Mouse (Mus musculus) testis, adult 2 months (tissue): ENCODE measurements around the gene Ugt1a8.

ENCODE experiments used
- CTCF ChIP-seq: fragments of 200-500 bp; IDR thresholded peaks from 2 replicates; pipeline ENCODE4 v1.5.1; 2012; ENCODE audit warnings: low read depth, mild to moderate bottlenecking, inconsistent platforms, low read length, moderate library complexity; ENCODE audit not compliant: control insufficient read depth, insufficient read depth, insufficient replicate concordance
- POLR2A ChIP-seq: fragments of 200-500 bp; IDR thresholded peaks from 2 replicates; pipeline ENCODE4 v1.6.1; 2012; ENCODE audit warnings: low read depth, mild to moderate bottlenecking, inconsistent platforms, low read length, moderate library complexity; ENCODE audit not compliant: control insufficient read depth

DNA sequence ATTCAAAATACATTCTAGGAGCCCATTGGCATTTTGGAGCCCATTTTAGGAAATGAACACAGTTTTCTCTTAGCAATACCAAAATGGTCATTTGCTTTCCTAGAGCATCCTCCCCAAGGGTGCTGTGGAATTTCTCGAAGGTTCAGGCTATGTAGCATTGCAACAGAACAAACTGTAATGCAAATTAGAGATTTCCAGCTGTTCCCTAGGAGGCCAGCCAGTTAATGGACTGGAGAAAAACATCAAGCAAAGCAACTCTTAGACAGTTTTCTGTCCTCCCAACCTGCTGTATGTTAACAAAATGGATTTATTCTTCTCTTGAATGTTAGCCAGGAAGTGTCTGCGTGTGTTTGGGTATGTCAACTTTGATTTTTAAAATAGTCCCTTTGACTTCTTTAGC is 49.0 kb downstream of the Ugt1a8 start:
- TF ChIP-seq POLR2A (no peak), CTCF (no peak)
